Comparison of ENCODE assay signal across 25 mouse cellular contexts in the genomic region with DNA sequence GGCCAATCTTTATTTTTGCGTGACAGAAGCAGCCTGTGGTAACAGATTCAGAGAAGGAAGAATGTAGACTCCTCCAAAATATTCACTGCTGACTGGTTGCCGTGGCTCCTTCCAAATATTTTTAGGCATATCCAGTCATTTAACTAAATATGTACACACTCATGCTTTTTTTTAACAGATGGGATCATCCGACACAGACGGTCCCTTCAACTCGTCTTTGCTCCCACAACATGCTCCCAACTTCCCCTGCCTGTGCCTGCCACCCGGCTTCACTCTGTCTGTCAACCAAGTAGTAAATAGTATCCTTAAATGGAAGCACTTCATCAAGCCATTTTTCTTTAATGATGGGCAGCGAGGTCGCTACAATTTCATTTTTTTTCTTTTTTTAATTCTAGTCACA. TPM values are rescaled to one million over a fixed set of nuclear protein-coding genes. Genes with fewer than 3 reads are reported as not detected.
DNase-seq lines count a peak whose midpoint lies in the region; ATAC-seq and TF ChIP-seq lines count a peak whose summit lies in the region.
"Had no signal": no experiment of that assay in that cellular context is flagged by ENCODE, and none has a peak within 500 bp of the region (broad histone marks: within the 10 kb centered on the region; RNA-seq: fewer than 3 reads in every experiment).

No protein-coding gene starts in this region.

- no peaks in the 10 kb centered on the region for H3K9me3 ChIP-seq in forebrain, embryonic 14.5 days (replicated peaks; ENCODE audit: control insufficient read depth, low read length)
- no peaks in the 10 kb centered on the region for H3K9me3 ChIP-seq in forebrain, embryonic 11.5 days (ENCODE audit: control insufficient read depth, low read length)
- no peaks in the 10 kb centered on the region for H3K9me3 ChIP-seq in liver, embryonic 11.5 days (ENCODE audit: control insufficient read depth, low read length)
- H3K9me3 ChIP-seq in liver, postnatal 0 days (ENCODE audit: low read length) = no peaks in the 10 kb centered on the region
- no peaks in the 10 kb centered on the region for H3K9me3 ChIP-seq in embryonic facial prominence, embryonic 10.5 days
- H3K9me3 ChIP-seq: kidney, embryonic 15.5 days; midbrain, embryonic 15.5 days had no signal

- H3K27ac ChIP-seq in forebrain, embryonic 14.5 days (ENCODE audit: low read depth, low read length) = no peak overlapping the region
- no peak overlapping the region for H3K27ac ChIP-seq in forebrain, embryonic 11.5 days (ENCODE audit: low read depth, low read length)
- 0 out of 2 replicates have a peak overlapping the region, but pooled peaks have one; percentile 17 for H3K27ac ChIP-seq in liver, embryonic 11.5 days (ENCODE audit: low read depth, low read length)
- no peak overlapping the region for H3K27ac ChIP-seq in liver, postnatal 0 days (ENCODE audit: low read depth)
- peak overlapping the region; percentile 14; the same call in 1 of the 2 replicates for H3K27ac ChIP-seq in embryonic facial prominence, embryonic 10.5 days (replicated peaks)
- H3K27ac ChIP-seq: gastrocnemius, adult 2 months; heart, adult 2 months; liver, embryonic 14.5 days; midbrain, embryonic 15.5 days; stomach, postnatal 0 days had no signal

- H3K36me3 ChIP-seq in forebrain, embryonic 14.5 days (ENCODE audit: control insufficient read depth, insufficient read depth, low read length) = no peaks in the 10 kb centered on the region
- H3K36me3 ChIP-seq in forebrain, embryonic 11.5 days (ENCODE audit: control insufficient read depth, insufficient read depth, low read length) = no peaks in the 10 kb centered on the region
- H3K36me3 ChIP-seq in liver, embryonic 11.5 days (ENCODE audit: control insufficient read depth, insufficient read depth, low read length) = no peaks in the 10 kb centered on the region
- no peaks in the 10 kb centered on the region for H3K36me3 ChIP-seq in liver, postnatal 0 days (replicated peaks; ENCODE audit: insufficient read depth, low read length)
- no peaks in the 10 kb centered on the region for H3K36me3 ChIP-seq in embryonic facial prominence, embryonic 10.5 days (replicated peaks)
- H3K36me3 ChIP-seq: kidney, embryonic 15.5 days; midbrain, embryonic 15.5 days had no signal

- peak; percentile 44 for DNase-seq in forebrain, embryonic 14.5 days (ENCODE audit: low spot score)
- DNase-seq in forebrain, embryonic 11.5 days (ENCODE audit: low spot score) = no peak
- no peak for DNase-seq in liver, embryonic 11.5 days (ENCODE audit: low spot score)
- no peak for DNase-seq in liver, postnatal 0 days
- DNase-seq in embryonic facial prominence, embryonic 10.5 days (ENCODE audit: low spot score) = no peak
- DNase-seq in layer of hippocampus, postnatal 14 days (ENCODE audit: low spot score in 2 of 2) = peak; percentile 40 to 80
- no peak for DNase-seq in lung, adult 2 months
- no peak for DNase-seq in kidney, adult 11 months
- DNase-seq: adrenal gland, postnatal 10 days; cerebellum, adult 11-12 months; cerebellum, postnatal 14 days; heart, adult 2 months; lung, postnatal 10 days had no signal

- no peak overlapping the region for H3K4me2 ChIP-seq in forebrain, embryonic 14.5 days (ENCODE audit: low read length)
- no peak overlapping the region for H3K4me2 ChIP-seq in forebrain, embryonic 11.5 days (ENCODE audit: low read depth, low read length, severe bottlenecking)
- no peak overlapping the region for H3K4me2 ChIP-seq in liver, embryonic 11.5 days
- no peak overlapping the region for H3K4me2 ChIP-seq in liver, postnatal 0 days (ENCODE audit: low read depth, low read length)
- H3K4me2 ChIP-seq: kidney, embryonic 15.5 days; midbrain, embryonic 15.5 days had no signal

- TF ChIP-seq CTCF in liver, postnatal 0 days (IDR thresholded peaks at IDR 0.05; ENCODE audit: low read depth) = no peak
- TF ChIP-seq CTCF in lung, adult 2 months (IDR thresholded peaks at IDR 0.05; ENCODE audit: insufficient read depth, low read length) = no peak

- no peak for ATAC-seq in forebrain, embryonic 14.5 days
- no peak for ATAC-seq in forebrain, embryonic 11.5 days (replicated peaks; ENCODE audit: low FRiP score)
- ATAC-seq in liver, embryonic 11.5 days (replicated peaks; ENCODE audit: low FRiP score) = no peak
- no peak for ATAC-seq in liver, postnatal 0 days
- ATAC-seq: CD4-positive, CD25-positive, alpha-beta regulatory T cell, adult 4 months; hindbrain, embryonic 16.5 days; intestine, embryonic 16.5 days; midbrain, embryonic 15.5 days; Patski had no signal

- WGBS in forebrain, embryonic 14.5 days = 88% methylated on average over 8 of the region's 8 CpGs
- WGBS in forebrain, embryonic 11.5 days = 91% methylated on average over 8 of the region's 8 CpGs
- 71% methylated on average over 8 of the region's 8 CpGs for WGBS in liver, embryonic 11.5 days
- 75% methylated on average over 8 of the region's 8 CpGs for WGBS in liver, postnatal 0 days (ENCODE audit: insufficient replicate concordance)
- 87% methylated on average over 8 of the region's 8 CpGs for WGBS in embryonic facial prominence, embryonic 10.5 days
- 67% methylated on average over 8 of the region's 8 CpGs for WGBS in lung, adult 2 months

- peaks cover 23% of the 10 kb centered on the region for H3K4me1 ChIP-seq in forebrain, embryonic 14.5 days (ENCODE audit: control insufficient read depth, insufficient read depth, low read length)
- peaks cover 17% of the 10 kb centered on the region for H3K4me1 ChIP-seq in forebrain, embryonic 11.5 days (replicated peaks; ENCODE audit: control insufficient read depth, insufficient read depth, low read length)
- H3K4me1 ChIP-seq in liver, embryonic 11.5 days (replicated peaks; ENCODE audit: control insufficient read depth, insufficient read depth, low read length) = peaks cover 37% of the 10 kb centered on the region
- H3K4me1 ChIP-seq in liver, postnatal 0 days (ENCODE audit: insufficient read depth) = peaks cover 46% of the 10 kb centered on the region
- H3K4me1 ChIP-seq in embryonic facial prominence, embryonic 10.5 days = peaks cover 86% of the 10 kb centered on the region
- no peaks in the 10 kb centered on the region for H3K4me1 ChIP-seq in lung, adult 2 months (ENCODE audit: control insufficient read depth, insufficient read depth, low read length)

- no peak for TF ChIP-seq EP300 in liver, postnatal 0 days (IDR thresholded peaks at IDR 0.05; ENCODE audit: low read depth)

- TF ChIP-seq POLR2A in lung, adult 2 months (IDR thresholded peaks at IDR 0.05; ENCODE audit: borderline replicate concordance, extremely low read depth, low read depth, low read length) = no peak

- no peak overlapping the region for H3K9ac ChIP-seq in forebrain, embryonic 14.5 days (ENCODE audit: low read length)
- no peak overlapping the region for H3K9ac ChIP-seq in forebrain, embryonic 11.5 days (ENCODE audit: low read length)
- H3K9ac ChIP-seq in liver, embryonic 11.5 days (ENCODE audit: low read depth, low read length) = no peak overlapping the region
- H3K9ac ChIP-seq in liver, postnatal 0 days (replicated peaks) = no peak overlapping the region
- H3K9ac ChIP-seq: kidney, embryonic 15.5 days; liver, embryonic 14.5 days; midbrain, embryonic 15.5 days had no signal

- peaks cover 4% of the 10 kb centered on the region; the same call in 1 of the 2 replicates for H3K27me3 ChIP-seq in forebrain, embryonic 14.5 days (replicated peaks; ENCODE audit: control insufficient read depth, insufficient read depth, low read length)
- H3K27me3 ChIP-seq in forebrain, embryonic 11.5 days (ENCODE audit: control insufficient read depth, insufficient read depth, low read length) = peaks cover 2% of the 10 kb centered on the region; the same call in 1 of the 2 replicates
- no peaks in the 10 kb centered on the region for H3K27me3 ChIP-seq in liver, embryonic 11.5 days (replicated peaks; ENCODE audit: control insufficient read depth, insufficient read depth, low read length)
- no peaks in the 10 kb centered on the region for H3K27me3 ChIP-seq in liver, postnatal 0 days (ENCODE audit: insufficient read depth, low read length)
- peaks cover 20% of the 10 kb centered on the region for H3K27me3 ChIP-seq in embryonic facial prominence, embryonic 10.5 days (replicated peaks; ENCODE audit: low read depth, poor library complexity, severe bottlenecking)
- H3K27me3 ChIP-seq: midbrain, embryonic 15.5 days had no signal

- no peak overlapping the region for H3K4me3 ChIP-seq in forebrain, embryonic 14.5 days (ENCODE audit: low read depth, low read length)
- H3K4me3 ChIP-seq in forebrain, embryonic 11.5 days (ENCODE audit: low read depth, low read length) = no peak overlapping the region
- H3K4me3 ChIP-seq in liver, embryonic 11.5 days (ENCODE audit: low read depth, low read length) = no peak overlapping the region
- no peak overlapping the region for H3K4me3 ChIP-seq in liver, postnatal 0 days (ENCODE audit: low read depth, low read length)
- no peak overlapping the region for H3K4me3 ChIP-seq in embryonic facial prominence, embryonic 10.5 days
- H3K4me3 ChIP-seq in lung, adult 2 months (replicated peaks; ENCODE audit: extremely low read depth, low read depth, low read length) = no peak overlapping the region
- H3K4me3 ChIP-seq: gastrocnemius, adult 2 months; heart, adult 2 months; kidney, embryonic 15.5 days; midbrain, embryonic 15.5 days; myocyte had no signal

RNA-seq across cellular contexts. Expression of gene Dlk1, which starts 58.8 kb away (rescaled TPM):
- 57.9 and 61.8 TPM in 2 replicates for polyA plus RNA-seq in forebrain, embryonic 14.5 days (2014; fragmentation: Nextera tagmentation; extraction: Ambion mirVana)
- 169 and 191 TPM in 2 replicates for polyA plus RNA-seq in forebrain, embryonic 11.5 days (2014; fragmentation: Nextera tagmentation; extraction: Ambion mirVana)
- polyA plus RNA-seq in liver, embryonic 11.5 days (2014; fragmentation: Nextera tagmentation; extraction: Ambion mirVana) = 744 and 770 TPM in 2 replicates
- polyA plus RNA-seq in liver, postnatal 0 days (2015; fragmentation: Nextera tagmentation; extraction: Ambion mirVana) = 50.7 and 52.1 TPM in 2 replicates
- 287 and 291 TPM in 2 replicates for polyA plus RNA-seq in embryonic facial prominence, embryonic 10.5 days (2016; fragmentation: Nextera tagmentation; extraction: Ambion mirVana)
- total RNA-seq in layer of hippocampus, postnatal 14 days (2021) = 1 to 10 TPM; 1.9 to 2.3 TPM
- polyA plus RNA-seq in lung, adult 2 months (2012; rRNA removed) = 0.42 and 0.44 TPM in 2 replicates
- total RNA-seq: hematopoietic stem cell, adult 5-6 weeks; megakaryocyte, adult 5-6 weeks had no signal
- polyA plus RNA-seq: CD4-positive, CD25-positive, alpha-beta regulatory T cell, adult 4 months; myocyte; Patski had no signal

Comparison
In these comparisons a context has a peak if more than half of its experiments do, and no peak if none do; other contexts are left out.
1. DNase-seq: peak in forebrain, embryonic 14.5 days (single experiment) and layer of hippocampus, postnatal 14 days (2 of 2); none in forebrain, embryonic 11.5 days (single experiment), liver, embryonic 11.5 days (single experiment), liver, postnatal 0 days (single experiment), embryonic facial prominence, embryonic 10.5 days (single experiment), lung, adult 2 months (single experiment) and kidney, adult 11 months (single experiment).
2. H3K27ac ChIP-seq: peak in liver, embryonic 11.5 days (single experiment) and embryonic facial prominence, embryonic 10.5 days (single experiment); none in forebrain, embryonic 14.5 days (single experiment), forebrain, embryonic 11.5 days (single experiment) and liver, postnatal 0 days (single experiment).
3. RNA of gene Dlk1, which starts 58.8 kb away (polyA plus RNA-seq): 744 to 770 TPM in liver, embryonic 11.5 days, 287 to 291 TPM in embryonic facial prominence, embryonic 10.5 days, 169 to 191 TPM in forebrain, embryonic 11.5 days, 57.9 to 61.8 TPM in forebrain, embryonic 14.5 days and 50.7 to 52.1 TPM in liver, postnatal 0 days; 0.42 to 0.44 TPM in lung, adult 2 months; every median in the first group is over 10 times any median in the second.